Mouse (Mus musculus): Measurements from ENCODE around the gene Asic1. TPM values are rescaled to one million over a fixed set of nuclear protein-coding genes. Genes with fewer than 3 reads are reported as not detected.

Asic1 gene
- polyA plus RNA-seq, 1 experiment from 2014 or later, result 1.2 TPM

- Histone ChIP-seq H3K27ac (replicated peaks) (peak within 1 kb of the TSS; percentile 97), H3K4me1 (replicated peaks; ENCODE audit: control insufficient read depth, insufficient read depth) (no peaks in the 10 kb centered on the region), H3K4me3 (ENCODE audit: low read depth, low read length) (peak within 1 kb of the TSS; percentile 82), H3K4me2 (replicated peaks; ENCODE audit: low read depth) (peak within 1 kb of the TSS; percentile 51), H3K27me3 (ENCODE audit: control insufficient read depth, insufficient read depth, low read length) (no peaks in the 10 kb centered on the region), H3K9ac (ENCODE audit: low read length) (peak within 1 kb of the TSS; percentile 91), H3K9me3 (ENCODE audit: control insufficient read depth, low read length) (no peaks in the 10 kb centered on the region), H3K36me3 (ENCODE audit: control insufficient read depth, insufficient read depth, low read length) (peaks cover 6% of the 10 kb centered on the region; the same call in 1 of the 2 replicates)
- ATAC-seq (ENCODE audit: low FRiP score, low TSS enrichment) (peak; percentile 89), DNase-seq (ENCODE audit: low spot score) (peak; percentile 92)
- TF ChIP-seq EP300 (optimal IDR thresholded peaks at IDR 0.05) (no peak), CTCF (IDR thresholded peaks at IDR 0.05; ENCODE audit: low read depth) (peak; percentile 90)
- 1% methylated on average over 69 of the region's 71 CpGs for WGBS
Measured at GRCm38 (mm10) chr15:99701999-99702900, 32.1 kb downstream of the Asic1 start, which contains the start of gene Smarcd1. TSS of gene Smarcd1 (plus strand) at chr15:99702129.

GRCm38 (mm10) chr15:99703104-99703503, 32.9 kb downstream of the Asic1 start:
- Histone ChIP-seq H3K9ac (ENCODE audit: low read length) (peak overlapping the region; percentile 91), H3K27me3 (ENCODE audit: control insufficient read depth, insufficient read depth, low read length) (no peaks in the 10 kb centered on the region), H3K4me1 (replicated peaks; ENCODE audit: control insufficient read depth, insufficient read depth) (no peaks in the 10 kb centered on the region), H3K27ac (replicated peaks) (no peak overlapping the region; the same call in 1 of the 2 replicates), H3K4me3 (ENCODE audit: low read depth, low read length) (peak overlapping the region; percentile 82), H3K4me2 (replicated peaks; ENCODE audit: low read depth) (peak overlapping the region; percentile 51), H3K9me3 (ENCODE audit: control insufficient read depth, low read length) (no peaks in the 10 kb centered on the region), H3K36me3 (ENCODE audit: control insufficient read depth, insufficient read depth, low read length) (peaks cover 12% of the 10 kb centered on the region; the same call in 1 of the 2 replicates)
- DNase-seq (ENCODE audit: low spot score) (no peak), ATAC-seq (ENCODE audit: low FRiP score, low TSS enrichment) (no peak)
- TF ChIP-seq EP300 (optimal IDR thresholded peaks at IDR 0.05) (no peak), CTCF (IDR thresholded peaks at IDR 0.05; ENCODE audit: low read depth) (no peak)
- 59% methylated on average over 9 of the region's 9 CpGs for WGBS

- WGBS, result 79% methylated on average over 5 of the region's 5 CpGs
- Histone ChIP-seq H3K4me2 (replicated peaks; ENCODE audit: low read depth) (no peak overlapping the region; the same call in 1 of the 2 replicates), H3K27me3 (ENCODE audit: control insufficient read depth, insufficient read depth, low read length) (no peaks in the 10 kb centered on the region), H3K27ac (replicated peaks) (no peak overlapping the region), H3K9ac (ENCODE audit: low read length) (no peak overlapping the region), H3K4me3 (ENCODE audit: low read depth, low read length) (no peak overlapping the region), H3K4me1 (replicated peaks; ENCODE audit: control insufficient read depth, insufficient read depth) (no peaks in the 10 kb centered on the region), H3K9me3 (ENCODE audit: control insufficient read depth, low read length) (no peaks in the 10 kb centered on the region), H3K36me3 (ENCODE audit: control insufficient read depth, insufficient read depth, low read length) (peaks cover 14% of the 10 kb centered on the region; the same call in 1 of the 2 replicates)
- ATAC-seq (ENCODE audit: low FRiP score, low TSS enrichment) (no peak), DNase-seq (ENCODE audit: low spot score) (no peak)
- TF ChIP-seq EP300 (optimal IDR thresholded peaks at IDR 0.05) (no peak), CTCF (IDR thresholded peaks at IDR 0.05; ENCODE audit: low read depth) (no peak)
Measured at GRCm38 (mm10) chr15:99703676-99704040, 33.5 kb downstream of the Asic1 start.

- H3K27ac ChIP-seq (replicated peaks), result 0 out of 2 replicates have a peak overlapping the region, but pooled peaks have one; percentile 13
- ATAC-seq (ENCODE audit: low FRiP score, low TSS enrichment) (no peak), DNase-seq (ENCODE audit: low spot score) (no peak)
- no peak overlapping the region for H3K9ac ChIP-seq (ENCODE audit: low read length)
- WGBS, result 55% methylated on average over 23 of the region's 23 CpGs
- no peak overlapping the region; the same call in 1 of the 2 replicates for H3K4me2 ChIP-seq (replicated peaks; ENCODE audit: low read depth)
- no peaks in the 10 kb centered on the region for H3K9me3 ChIP-seq (ENCODE audit: control insufficient read depth, low read length)
- H3K4me3 ChIP-seq (ENCODE audit: low read depth, low read length), result no peak overlapping the region
- H3K27me3 ChIP-seq (ENCODE audit: control insufficient read depth, insufficient read depth, low read length), result no peaks in the 10 kb centered on the region
- TF ChIP-seq EP300 (optimal IDR thresholded peaks at IDR 0.05), result no peak
- TF ChIP-seq CTCF (IDR thresholded peaks at IDR 0.05; ENCODE audit: low read depth), result no peak
- H3K36me3 ChIP-seq (ENCODE audit: control insufficient read depth, insufficient read depth, low read length), result peaks cover 17% of the 10 kb centered on the region
- H3K4me1 ChIP-seq (replicated peaks; ENCODE audit: control insufficient read depth, insufficient read depth), result no peaks in the 10 kb centered on the region
Measured at GRCm38 (mm10) chr15:99704041-99704681, 34.0 kb downstream of the Asic1 start.

GRCm38 (mm10) chr15:99704881-99705280, 34.7 kb downstream of the Asic1 start:
- H3K27ac ChIP-seq (replicated peaks), result 0 out of 2 replicates have a peak overlapping the region, but pooled peaks have one; percentile 13
- ATAC-seq (ENCODE audit: low FRiP score, low TSS enrichment), result no peak
- H3K36me3 ChIP-seq (ENCODE audit: control insufficient read depth, insufficient read depth, low read length), result peaks cover 23% of the 10 kb centered on the region
- no peaks in the 10 kb centered on the region for H3K9me3 ChIP-seq (ENCODE audit: control insufficient read depth, low read length)
- no peaks in the 10 kb centered on the region for H3K27me3 ChIP-seq (ENCODE audit: control insufficient read depth, insufficient read depth, low read length)
- no peak overlapping the region for H3K4me3 ChIP-seq (ENCODE audit: low read depth, low read length)
- no peak overlapping the region for H3K4me2 ChIP-seq (replicated peaks; ENCODE audit: low read depth)
- H3K4me1 ChIP-seq (replicated peaks; ENCODE audit: control insufficient read depth, insufficient read depth), result no peaks in the 10 kb centered on the region
- DNase-seq (ENCODE audit: low spot score), result no peak
- H3K9ac ChIP-seq (ENCODE audit: low read length), result no peak overlapping the region
- TF ChIP-seq CTCF (IDR thresholded peaks at IDR 0.05; ENCODE audit: low read depth) (no peak), EP300 (optimal IDR thresholded peaks at IDR 0.05) (no peak)
- WGBS, result 82% methylated on average over 7 of the region's 7 CpGs
